Mouse (Mus musculus) MEL (cell line): ENCODE data around the gene Olfr1555-ps1. TPM values are rescaled to one million over a fixed set of nuclear protein-coding genes. Genes with fewer than 3 reads are reported as not detected.

ENCODE experiments used
- DNase-seq: peaks from one replicate; pipeline ENCODE4 v3.0.0; 2011; ENCODE audit warnings: low read depth, low spot score
- H3K27ac ChIP-seq: 2 replicates; pipeline ENCODE4 v1.5.1; 2012; ENCODE audit warnings: low read depth, mild to moderate bottlenecking, control low read depth, low read length, moderate library complexity; ENCODE audit not compliant: control insufficient read depth
- H3K27me3 ChIP-seq, 2 experiments: fragments of 150-350 bp in 1 of 2; sonication (generic) in 1 of 2; 2 replicates each; pipeline ENCODE4 v1.6.1; 2012; ENCODE audit warnings: low read length in 2 of 2, mild to moderate bottlenecking in 2 of 2, improper control_type of control experiment in 1 of 2, moderate library complexity in 1 of 2; ENCODE audit not compliant: insufficient read depth in 2 of 2, control insufficient read depth in 1 of 2
- H3K36me3 ChIP-seq, 2 experiments: 2 replicates each; pipeline ENCODE4 v1.6.1; 2012 to 2014; ENCODE audit warnings: low read length in 2 of 2, improper control_type of control experiment in 1 of 2, inconsistent platforms in 1 of 2, mild to moderate bottlenecking in 1 of 2; ENCODE audit not compliant: insufficient read depth in 2 of 2, control insufficient read depth in 1 of 2
- H3K4me1 ChIP-seq, 2 experiments: fragments of 150-350 bp in 1 of 2; sonication (generic) in 1 of 2; 2 replicates each; pipeline ENCODE4 v1.6.1; 2012; ENCODE audit warnings: low read length in 2 of 2, improper control_type of control experiment in 1 of 2, mild to moderate bottlenecking in 1 of 2; ENCODE audit not compliant: insufficient read depth in 2 of 2, control insufficient read depth in 1 of 2
- H3K4me3 ChIP-seq, 2 experiments: fragments of 150-350 bp in 1 of 2; sonication (generic) in 1 of 2; 2 replicates each; pipeline ENCODE4 v1.5.1; 2012; ENCODE audit warnings: low read depth in 2 of 2, low read length in 2 of 2, mild to moderate bottlenecking in 2 of 2, moderate library complexity in 2 of 2, control low read depth in 1 of 2, improper control_type of control experiment in 1 of 2; ENCODE audit not compliant: control insufficient read depth in 1 of 2, insufficient read depth in 1 of 2
- H3K79me2 ChIP-seq: 2 replicates; pipeline ENCODE4 v1.6.1; 2012; ENCODE audit warnings: mild to moderate bottlenecking, low read length, moderate library complexity; ENCODE audit not compliant: control insufficient read depth, poor library complexity, insufficient read depth
- H3K9ac ChIP-seq: 2 replicates; pipeline ENCODE4 v1.6.1; 2012; ENCODE audit warnings: low read depth, mild to moderate bottlenecking, control low read depth, low read length, moderate library complexity; ENCODE audit not compliant: control insufficient read depth, poor library complexity, severe bottlenecking
- H3K9me3 ChIP-seq: fragments of 150-350 bp; sonication (generic); replicated peaks from 2 replicates; pipeline ENCODE4 v1.6.1; 2012; ENCODE audit warnings: mild to moderate bottlenecking, low read length, improper control_type of control experiment, moderate library complexity; ENCODE audit not compliant: insufficient read depth
- CHD2 ChIP-seq: IDR thresholded peaks from 2 replicates; pipeline ENCODE4 v1.6.1; 2011; ENCODE audit warnings: low read length, improper control_type of control experiment
- E2F4 ChIP-seq: IDR thresholded peaks from 2 replicates; pipeline ENCODE4 v1.6.1; 2011; ENCODE audit warnings: low read depth, low read length, improper control_type of control experiment, borderline replicate concordance
- ETS1 ChIP-seq: IDR thresholded peaks from 2 replicates; pipeline ENCODE4 v1.6.1; 2012; ENCODE audit warnings: low read depth, mild to moderate bottlenecking, inconsistent platforms, low read length, improper control_type of control experiment, moderate library complexity
- GABPA ChIP-seq: IDR thresholded peaks from 2 replicates; pipeline ENCODE4 v1.6.1; 2012; ENCODE audit warnings: low read depth, mild to moderate bottlenecking, inconsistent platforms, low read length, improper control_type of control experiment, moderate library complexity
- GATA1 ChIP-seq: IDR thresholded peaks from 2 replicates; pipeline ENCODE4 v1.6.1; 2011; ENCODE audit warnings: low read depth, low read length, improper control_type of control experiment
- HCFC1 ChIP-seq: IDR thresholded peaks from 2 replicates; pipeline ENCODE4 v1.6.1; 2012; ENCODE audit warnings: low read depth, mild to moderate bottlenecking, inconsistent platforms, low read length, improper control_type of control experiment, moderate library complexity
- MAX ChIP-seq: IDR thresholded peaks from 2 replicates; pipeline ENCODE4 v1.6.1; 2011; ENCODE audit warnings: low read length, improper control_type of control experiment
- MAZ ChIP-seq: IDR thresholded peaks from 2 replicates; pipeline ENCODE4 v1.6.1; 2012; ENCODE audit warnings: low read depth, mild to moderate bottlenecking, inconsistent platforms, low read length, improper control_type of control experiment
- POLR2A ChIP-seq, 2 experiments: IDR thresholded peaks; 2 replicates each; pipeline ENCODE4 v1.6.1; 2011 to 2012; ENCODE audit warnings: low read length in 2 of 2, mild to moderate bottlenecking in 2 of 2, control low read depth in 1 of 2, improper control_type of control experiment in 1 of 2, low read depth in 1 of 2, moderate library complexity in 1 of 2; ENCODE audit not compliant: control insufficient read depth in 1 of 2, insufficient read depth in 1 of 2, poor library complexity in 1 of 2
- POLR2AphosphoS5 ChIP-seq: IDR thresholded peaks from 2 replicates; pipeline ENCODE4 v1.6.1; 2012; ENCODE audit warnings: low read depth, borderline replicate concordance, mild to moderate bottlenecking, inconsistent platforms, low read length, moderate library complexity, mixed read lengths
- RAD21 ChIP-seq: IDR thresholded peaks from 2 replicates; pipeline ENCODE4 v1.6.1; 2011; ENCODE audit warnings: mild to moderate bottlenecking, low read depth, low read length, improper control_type of control experiment
- RCOR1 ChIP-seq: IDR thresholded peaks from 2 replicates; pipeline ENCODE4 v1.6.1; 2012; ENCODE audit warnings: low read depth, mild to moderate bottlenecking, inconsistent platforms, low read length, improper control_type of control experiment
- SIN3A ChIP-seq: IDR thresholded peaks from 2 replicates; pipeline ENCODE4 v1.6.1; 2012; ENCODE audit warnings: low read length, improper control_type of control experiment, inconsistent platforms
- TAL1 ChIP-seq: IDR thresholded peaks from 2 replicates; pipeline ENCODE4 v1.6.1; 2012; ENCODE audit warnings: mild to moderate bottlenecking, inconsistent platforms, low read length, moderate library complexity, mixed read lengths
- USF1 ChIP-seq: IDR thresholded peaks from 2 replicates; pipeline ENCODE4 v1.6.1; 2014; ENCODE audit warnings: low read depth, mild to moderate bottlenecking, inconsistent platforms, low read length, improper control_type of control experiment, moderate library complexity
- USF2 ChIP-seq, 2 experiments: IDR thresholded peaks; 2 replicates each; pipeline ENCODE4 v1.6.1; 2011 to 2012; ENCODE audit warnings: improper control_type of control experiment in 2 of 2, low read length in 2 of 2, borderline replicate concordance in 1 of 2, inconsistent platforms in 1 of 2, low read depth in 1 of 2, mild to moderate bottlenecking in 1 of 2; ENCODE audit not compliant: insufficient read depth in 1 of 2
- ZC3H11A ChIP-seq: IDR thresholded peaks from 2 replicates; pipeline ENCODE4 v1.6.1; 2012; ENCODE audit warnings: low read depth, mild to moderate bottlenecking, inconsistent platforms, low read length, improper control_type of control experiment
- ZKSCAN1 ChIP-seq: IDR thresholded peaks from 2 replicates; pipeline ENCODE4 v1.6.1; 2012; ENCODE audit warnings: low read depth, mild to moderate bottlenecking, inconsistent platforms, low read length, improper control_type of control experiment, moderate library complexity
- ZMIZ1 ChIP-seq: IDR thresholded peaks from 2 replicates; pipeline ENCODE4 v1.6.1; 2012; ENCODE audit warnings: low read depth, mild to moderate bottlenecking, inconsistent platforms, low read length, improper control_type of control experiment, moderate library complexity
- polyA plus RNA-seq, 2 experiments: library from polyadenylated mRNA; stranded (reverse) in 1 of 2; unstranded in 1 of 2; fragments of >175 nt in 1 of 2; fragments of >200 nt in 1 of 2; gene quantifications; 2 replicates each; pipeline versions ENCODE4 v1.2.1 to v1.2.4; 2012; ENCODE audit warnings: low replicate concordance in 2 of 2, low read depth in 1 of 2; ENCODE audit not compliant: insufficient read length in 2 of 2, insufficient read depth in 1 of 2, missing spikeins in 1 of 2
- total RNA-seq: library from RNA; depleted of rRNA; stranded (reverse); fragments of 300-350 nt; gene quantifications from 2 replicates; pipeline ENCODE4 v1.2.3, GENCODE M21; 2012

Olfr1555-ps1 gene
- total and polyA plus RNA-seq, 3 experiments, result not detected

DNA sequence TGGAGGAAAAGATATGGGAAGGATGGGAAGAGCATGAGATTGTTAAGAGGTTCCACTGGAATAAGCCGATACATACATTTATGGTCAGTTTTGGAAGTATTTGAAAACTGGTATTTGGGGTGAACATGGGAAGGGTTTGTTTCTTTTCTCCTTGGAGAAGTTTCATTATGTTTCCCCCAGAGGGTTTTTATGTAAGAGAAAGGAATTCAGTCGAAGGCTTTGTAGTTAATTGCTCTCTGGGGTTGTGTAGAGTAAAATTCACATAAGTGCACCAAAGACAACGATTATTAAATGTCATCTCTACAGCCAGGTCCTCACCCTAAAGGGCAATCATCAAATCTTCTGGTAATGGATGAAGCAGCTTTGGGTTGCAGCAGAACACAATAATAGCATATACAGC, 46.8 kb downstream of the Olfr1555-ps1 start, which contains the start of gene Olfr76:
TSS of gene Olfr76 (minus strand) at position 101 of the 400 bp plus-strand sequence.
- H3K9ac ChIP-seq, result no peak within 1 kb of the TSS
- H3K4me1 ChIP-seq, result no peaks in the 10 kb centered on the region
- TF ChIP-seq RCOR1 (no peak), ZMIZ1 (no peak), CHD2 (no peak), MAX (no peak), TAL1 (no peak), ZKSCAN1 (no peak), POLR2AphosphoS5 (no peak), ETS1 (no peak), POLR2A (IDR thresholded peaks at IDR 0.05; ENCODE audit: control insufficient read depth in 1 of 2, insufficient read depth in 1 of 2, low read depth in 1 of 2, low read length in 2 of 2, poor library complexity in 1 of 2) (no peak), ZC3H11A (no peak), HCFC1 (no peak), E2F4 (no peak)
- TF ChIP-seq, all 39 proteins: peak for 0
- H3K4me3 ChIP-seq, result no peak within 1 kb of the TSS
- H3K79me2 ChIP-seq, result no peaks in the 10 kb centered on the region
- no peak for DNase-seq
- no peaks in the 10 kb centered on the region for H3K36me3 ChIP-seq
- H3K9me3 ChIP-seq, result no peaks in the 10 kb centered on the region
- H3K27ac ChIP-seq, result no peak within 1 kb of the TSS
- H3K27me3 ChIP-seq, result no peaks in the 10 kb centered on the region

GRCm38 (mm10) chr19:12116464-12116863, 53.4 kb downstream of the Olfr1555-ps1 start:
- TF ChIP-seq POLR2A (IDR thresholded peaks at IDR 0.05; ENCODE audit: control insufficient read depth in 1 of 2, insufficient read depth in 1 of 2, low read depth in 1 of 2, low read length in 2 of 2, poor library complexity in 1 of 2) (no peak), USF1 (no peak), MAZ (no peak), MAX (no peak), GABPA (no peak), RAD21 (no peak), SIN3A (no peak), USF2 (IDR thresholded peaks at IDR 0.05; ENCODE audit: borderline replicate concordance in 1 of 2, insufficient read depth in 1 of 2, low read depth in 1 of 2, low read length in 2 of 2) (no peak), RCOR1 (no peak), GATA1 (no peak), ZMIZ1 (no peak), E2F4 (no peak)

More at GRCm38 (mm10) chr19:12116464-12116863, 53.4 kb downstream of the Olfr1555-ps1 start:
- Histone ChIP-seq H3K79me2 (no peaks in the 10 kb centered on the region), H3K4me3 (no peak overlapping the region), H3K27ac (no peak overlapping the region), H3K9me3 (no peaks in the 10 kb centered on the region), H3K36me3 (no peaks in the 10 kb centered on the region), H3K27me3 (no peaks in the 10 kb centered on the region), H3K4me1 (no peaks in the 10 kb centered on the region), H3K9ac (no peak overlapping the region)
- no peak for DNase-seq
